Mouse (Mus musculus): ENCODE measurements at regions not wholly inside any gene's neighbourhood (a gene's known extent, or its start where the extent isn't known, plus 50 kb on each side); places are given as distances from the start of the nearest gene placed in this dataset.

- Histone ChIP-seq H3K27ac (ENCODE audit: control insufficient read depth, insufficient read depth, low read depth, low read length, poor library complexity) (no peak overlapping the region), H3K4me3 (replicated peaks; ENCODE audit: control insufficient read depth, low read depth, low read length) (no peak overlapping the region), H3K4me1 (ENCODE audit: control insufficient read depth, insufficient read depth, low read length) (no peaks in the 10 kb centered on the region)
- TF ChIP-seq POLR2A (IDR thresholded peaks at IDR 0.05; ENCODE audit: borderline replicate concordance, control insufficient read depth, low read depth, low read length) (no peak), CTCF (IDR thresholded peaks at IDR 0.05; ENCODE audit: control insufficient read depth, insufficient read depth, low read length) (no peak)
- WGBS, result 63% methylated on average over 5 of the region's 5 CpGs
Observed at GRCm38 (mm10) chr16:57893698-57894352, 139.3 kb upstream of the Col8a1 start.

DNA sequence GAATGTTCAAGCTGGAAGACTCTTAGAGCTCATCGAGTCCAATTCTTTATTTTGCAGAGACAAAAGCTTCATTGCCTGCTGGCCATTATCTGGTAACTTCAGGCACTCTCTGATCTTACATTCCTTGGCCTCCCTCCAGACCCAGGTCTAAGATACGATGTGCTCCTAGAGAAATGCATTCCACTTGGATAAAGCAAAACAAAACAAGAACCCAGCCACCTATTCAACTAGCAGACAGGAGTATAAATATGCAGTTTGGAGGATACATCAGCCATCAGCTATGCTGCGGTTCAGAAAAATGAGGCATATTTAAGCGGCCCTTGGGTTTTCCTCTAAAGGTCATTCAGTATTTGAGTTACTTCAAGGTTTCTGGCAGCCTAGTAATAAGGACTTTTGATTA is 146.5 kb upstream of the Col8a1 start:
- Histone ChIP-seq H3K4me3 (replicated peaks; ENCODE audit: control insufficient read depth, low read depth, low read length) (no peak overlapping the region), H3K4me1 (ENCODE audit: control insufficient read depth, insufficient read depth, low read length) (no peaks in the 10 kb centered on the region; the same call in 1 of the 2 replicates), H3K27ac (ENCODE audit: control insufficient read depth, insufficient read depth, low read depth, low read length, poor library complexity) (no peak overlapping the region)
- 87% methylated on average over 4 of the region's 4 CpGs for WGBS
- TF ChIP-seq POLR2A (IDR thresholded peaks at IDR 0.05; ENCODE audit: borderline replicate concordance, control insufficient read depth, low read depth, low read length) (no peak), CTCF (IDR thresholded peaks at IDR 0.05; ENCODE audit: control insufficient read depth, insufficient read depth, low read length) (no peak)

DNA sequence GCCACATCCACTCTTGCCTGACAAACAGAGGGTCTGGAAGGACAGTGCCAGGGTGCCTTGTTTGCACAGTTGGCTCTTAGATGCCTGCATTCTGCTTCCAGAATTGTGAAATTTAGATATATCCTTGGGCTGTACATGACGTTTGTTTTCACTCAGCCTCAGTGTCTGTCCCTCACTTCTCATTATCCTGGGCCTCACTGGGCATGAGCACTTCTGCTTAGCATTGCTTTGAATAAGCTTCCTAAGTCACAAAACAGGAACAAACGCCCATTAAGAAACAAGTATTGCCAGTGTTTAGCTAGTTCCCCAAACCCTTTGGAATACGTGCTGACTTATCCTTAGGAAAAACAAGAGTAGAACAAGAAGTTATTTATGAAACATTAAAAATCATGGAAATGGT is 148.0 kb upstream of the Col8a1 start:
- 10% methylated on average over 3 of the region's 3 CpGs for whole genome bisulfite sequencing
- Histone ChIP-seq H3K27ac (ENCODE audit: control insufficient read depth, insufficient read depth, low read depth, low read length, poor library complexity) (no peak overlapping the region), H3K4me3 (replicated peaks; ENCODE audit: control insufficient read depth, low read depth, low read length) (no peak overlapping the region), H3K4me1 (ENCODE audit: control insufficient read depth, insufficient read depth, low read length) (no peaks in the 10 kb centered on the region; the same call in 1 of the 2 replicates)
- TF ChIP-seq CTCF (IDR thresholded peaks at IDR 0.05; ENCODE audit: control insufficient read depth, insufficient read depth, low read length), result no peak
- no peak for TF ChIP-seq POLR2A (IDR thresholded peaks at IDR 0.05; ENCODE audit: borderline replicate concordance, control insufficient read depth, low read depth, low read length)

- Histone ChIP-seq H3K27ac (ENCODE audit: control insufficient read depth, insufficient read depth, low read depth, low read length, poor library complexity) (no peak overlapping the region), H3K4me3 (replicated peaks; ENCODE audit: control insufficient read depth, low read depth, low read length) (no peak overlapping the region), H3K4me1 (ENCODE audit: control insufficient read depth, insufficient read depth, low read length) (no peaks in the 10 kb centered on the region)
- WGBS, result 42% methylated on average over 2 of the region's 2 CpGs
- TF ChIP-seq POLR2A (IDR thresholded peaks at IDR 0.05; ENCODE audit: borderline replicate concordance, control insufficient read depth, low read depth, low read length), result no peak
- no peak for TF ChIP-seq CTCF (IDR thresholded peaks at IDR 0.05; ENCODE audit: control insufficient read depth, insufficient read depth, low read length)
Observed at GRCm38 (mm10) chr16:57912001-57912400, 157.5 kb upstream of the Col8a1 start.

- TF ChIP-seq CTCF (IDR thresholded peaks at IDR 0.05; ENCODE audit: control insufficient read depth, insufficient read depth, low read length) (no peak), POLR2A (IDR thresholded peaks at IDR 0.05; ENCODE audit: borderline replicate concordance, control insufficient read depth, low read depth, low read length) (no peak)
- WGBS, result 17% methylated on average over 1 of the region's 1 CpGs
- H3K4me3 ChIP-seq (replicated peaks; ENCODE audit: control insufficient read depth, low read depth, low read length), result no peak overlapping the region
- no peaks in the 10 kb centered on the region for H3K4me1 ChIP-seq (ENCODE audit: control insufficient read depth, insufficient read depth, low read length)
- no peak overlapping the region for H3K27ac ChIP-seq (ENCODE audit: control insufficient read depth, insufficient read depth, low read depth, low read length, poor library complexity)
Observed at GRCm38 (mm10) chr16:57914506-57914905, 160.0 kb upstream of the Col8a1 start.

GRCm38 (mm10) chr16:57915451-57915850 is 160.9 kb upstream of the Col8a1 start:
- Histone ChIP-seq H3K4me1 (ENCODE audit: control insufficient read depth, insufficient read depth, low read length) (no peaks in the 10 kb centered on the region), H3K4me3 (replicated peaks; ENCODE audit: control insufficient read depth, low read depth, low read length) (no peak overlapping the region), H3K27ac (ENCODE audit: control insufficient read depth, insufficient read depth, low read depth, low read length, poor library complexity) (no peak overlapping the region)
- no peak for TF ChIP-seq CTCF (IDR thresholded peaks at IDR 0.05; ENCODE audit: control insufficient read depth, insufficient read depth, low read length)
- TF ChIP-seq POLR2A (IDR thresholded peaks at IDR 0.05; ENCODE audit: borderline replicate concordance, control insufficient read depth, low read depth, low read length), result no peak
- 42% methylated on average over 2 of the region's 2 CpGs for WGBS

GRCm38 (mm10) chr16:57923447-57924129 is 169.1 kb upstream of the Col8a1 start:
- no peak for TF ChIP-seq CTCF (IDR thresholded peaks at IDR 0.05; ENCODE audit: control insufficient read depth, insufficient read depth, low read length)
- no peak for TF ChIP-seq POLR2A (IDR thresholded peaks at IDR 0.05; ENCODE audit: borderline replicate concordance, control insufficient read depth, low read depth, low read length)
- 58% methylated on average over 7 of the region's 7 CpGs for WGBS

GRCm38 (mm10) chr16:57924130-57924495 is 169.6 kb upstream of the Col8a1 start:
- WGBS, result 79% methylated on average over 4 of the region's 4 CpGs
- no peaks in the 10 kb centered on the region for H3K4me1 ChIP-seq (ENCODE audit: control insufficient read depth, insufficient read depth, low read length)
- H3K27ac ChIP-seq (ENCODE audit: control insufficient read depth, insufficient read depth, low read depth, low read length, poor library complexity), result no peak overlapping the region
- TF ChIP-seq CTCF (IDR thresholded peaks at IDR 0.05; ENCODE audit: control insufficient read depth, insufficient read depth, low read length), result no peak
- no peak for TF ChIP-seq POLR2A (IDR thresholded peaks at IDR 0.05; ENCODE audit: borderline replicate concordance, control insufficient read depth, low read depth, low read length)
- no peak overlapping the region for H3K4me3 ChIP-seq (replicated peaks; ENCODE audit: control insufficient read depth, low read depth, low read length)

More at GRCm38 (mm10) chr16:57923447-57924129, 169.1 kb upstream of the Col8a1 start:
- no peaks in the 10 kb centered on the region for H3K4me1 ChIP-seq (ENCODE audit: control insufficient read depth, insufficient read depth, low read length)
- no peak overlapping the region for H3K4me3 ChIP-seq (replicated peaks; ENCODE audit: control insufficient read depth, low read depth, low read length)
- no peak overlapping the region for H3K27ac ChIP-seq (ENCODE audit: control insufficient read depth, insufficient read depth, low read depth, low read length, poor library complexity)
